In the genomic region with DNA sequence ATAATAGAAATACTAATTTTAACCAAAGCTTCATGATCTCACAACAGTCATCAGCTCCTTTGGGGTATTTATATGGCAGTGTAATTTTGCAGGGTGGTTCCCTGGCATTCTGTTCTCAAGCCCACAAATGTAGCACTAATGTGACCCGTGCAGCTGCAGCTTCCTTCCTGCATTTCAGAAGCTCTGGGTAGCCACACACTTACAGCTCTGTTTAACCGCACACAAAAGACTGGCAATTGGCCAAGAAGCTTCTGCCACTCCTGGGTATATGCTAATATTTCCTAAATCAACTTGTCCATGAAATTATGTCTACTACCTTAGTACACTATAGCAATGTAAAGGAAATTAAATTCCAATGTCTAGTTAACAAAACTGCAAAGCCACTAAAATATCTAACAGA, we compare ENCODE assay signal across 7 mouse cellular contexts. TPM values are rescaled to one million over a fixed set of nuclear protein-coding genes. Genes with fewer than 3 reads are reported as not detected.
DNase-seq lines count a peak whose midpoint lies in the region; ATAC-seq and TF ChIP-seq lines count a peak whose summit lies in the region.

No protein-coding gene starts in this region.

- H3K27me3 ChIP-seq in midbrain, embryonic 13.5 days, result no peaks in the 10 kb centered on the region
- H3K27me3 ChIP-seq in midbrain, embryonic 10.5 days (ENCODE audit: low read depth, poor library complexity, severe bottlenecking), result no peaks in the 10 kb centered on the region
- no peaks in the 10 kb centered on the region for H3K27me3 ChIP-seq in embryonic facial prominence, embryonic 15.5 days
- H3K27me3 ChIP-seq in hindbrain, embryonic 16.5 days (replicated peaks; ENCODE audit: control insufficient read depth, insufficient read depth, low read length), result no peaks in the 10 kb centered on the region

- H3K9me3 ChIP-seq in midbrain, embryonic 13.5 days, result no peaks in the 10 kb centered on the region
- no peaks in the 10 kb centered on the region for H3K9me3 ChIP-seq in midbrain, embryonic 10.5 days (replicated peaks)
- no peaks in the 10 kb centered on the region for H3K9me3 ChIP-seq in embryonic facial prominence, embryonic 15.5 days (replicated peaks)
- no peaks in the 10 kb centered on the region for H3K9me3 ChIP-seq in hindbrain, embryonic 16.5 days (ENCODE audit: control insufficient read depth, low read length)

- no peak for TF ChIP-seq CTCF in left cerebral cortex, adult 2 months (IDR thresholded peaks at IDR 0.05)

- DNase-seq in midbrain, embryonic 10.5 days (ENCODE audit: low spot score), result no peak
- DNase-seq in natural killer cell, adult 2 months (ENCODE audit: low spot score in 2 of 2), result peak; percentile 34 to 37
- DNase-seq in urinary bladder, postnatal 36 days (ENCODE audit: low spot score in 2 of 2), result no peak
- DNase-seq in left cerebral cortex, adult 2 months (ENCODE audit: extremely low spot score in 1 of 2, low spot score in 2 of 2), result no peak

- WGBS in midbrain, embryonic 13.5 days, result 23% methylated on average over 2 of the region's 2 CpGs
- WGBS in midbrain, embryonic 10.5 days, result 79% methylated on average over 2 of the region's 2 CpGs
- 10% methylated on average over 2 of the region's 2 CpGs for WGBS in embryonic facial prominence, embryonic 15.5 days
- WGBS in hindbrain, embryonic 16.5 days, result 8% methylated on average over 2 of the region's 2 CpGs

- peak overlapping the region; percentile 69 for H3K27ac ChIP-seq in midbrain, embryonic 13.5 days
- H3K27ac ChIP-seq in midbrain, embryonic 10.5 days (replicated peaks), result no peak overlapping the region
- H3K27ac ChIP-seq in embryonic facial prominence, embryonic 15.5 days (replicated peaks), result no peak overlapping the region
- 0 out of 2 replicates have a peak overlapping the region, but pooled peaks have one; percentile 51 for H3K27ac ChIP-seq in hindbrain, embryonic 16.5 days (ENCODE audit: low read depth, low read length)
- H3K27ac ChIP-seq in left cerebral cortex, adult 2 months, result no peak overlapping the region

- intact Hi-C loops in left cerebral cortex, adult 2 months (cut with DNase I), result no loop called here

- H3K4me3 ChIP-seq in midbrain, embryonic 13.5 days (replicated peaks), result no peak overlapping the region
- no peak overlapping the region for H3K4me3 ChIP-seq in midbrain, embryonic 10.5 days
- H3K4me3 ChIP-seq in embryonic facial prominence, embryonic 15.5 days (replicated peaks), result no peak overlapping the region
- H3K4me3 ChIP-seq in hindbrain, embryonic 16.5 days (ENCODE audit: low read length), result no peak overlapping the region
- no peak overlapping the region for H3K4me3 ChIP-seq in left cerebral cortex, adult 2 months

- no peak overlapping the region for H3K4me2 ChIP-seq in midbrain, embryonic 13.5 days (replicated peaks)
- no peak overlapping the region for H3K4me2 ChIP-seq in embryonic facial prominence, embryonic 15.5 days (replicated peaks)
- H3K4me2 ChIP-seq in hindbrain, embryonic 16.5 days (ENCODE audit: low read length), result no peak overlapping the region

- 0 out of 2 replicates have a peak, but pooled peaks cover under 1% of the 10 kb centered on the region for H3K36me3 ChIP-seq in midbrain, embryonic 13.5 days
- H3K36me3 ChIP-seq in midbrain, embryonic 10.5 days, result peaks cover 29% of the 10 kb centered on the region
- no peaks in the 10 kb centered on the region for H3K36me3 ChIP-seq in embryonic facial prominence, embryonic 15.5 days
- H3K36me3 ChIP-seq in hindbrain, embryonic 16.5 days (ENCODE audit: control insufficient read depth, insufficient read depth, low read length), result no peaks in the 10 kb centered on the region

- H3K4me1 ChIP-seq in midbrain, embryonic 13.5 days (replicated peaks), result peaks cover 3% of the 10 kb centered on the region
- H3K4me1 ChIP-seq in midbrain, embryonic 10.5 days, result no peaks in the 10 kb centered on the region
- H3K4me1 ChIP-seq in embryonic facial prominence, embryonic 15.5 days, result 0 out of 2 replicates have a peak, but pooled peaks cover 3% of the 10 kb centered on the region
- H3K4me1 ChIP-seq in hindbrain, embryonic 16.5 days (ENCODE audit: control insufficient read depth, insufficient read depth, low read depth, low read length), result peaks cover 3% of the 10 kb centered on the region

- H3K9ac ChIP-seq in midbrain, embryonic 13.5 days (replicated peaks), result no peak overlapping the region
- no peak overlapping the region for H3K9ac ChIP-seq in embryonic facial prominence, embryonic 15.5 days
- no peak overlapping the region for H3K9ac ChIP-seq in hindbrain, embryonic 16.5 days (ENCODE audit: low read depth, low read length)

- peak; percentile 69; the same call in 1 of the 2 replicates for ATAC-seq in midbrain, embryonic 13.5 days
- ATAC-seq in embryonic facial prominence, embryonic 15.5 days (ENCODE audit: insufficient number of reproducible peaks, low FRiP score, low TSS enrichment, low read depth), result 0 out of 2 replicates have a peak, but pooled peaks have one; percentile 43
- peak; percentile 48; the same call in 1 of the 2 replicates for ATAC-seq in hindbrain, embryonic 16.5 days

RNA-seq across cellular contexts. Expression of gene Usp3, which starts 32.6 kb away (rescaled TPM):
- polyA plus RNA-seq in midbrain, embryonic 13.5 days (2015; fragmentation: Nextera tagmentation; extraction: Ambion mirVana), result 109 and 118 TPM in 2 replicates
- polyA plus RNA-seq in midbrain, embryonic 10.5 days (2016; fragmentation: Nextera tagmentation; extraction: Ambion mirVana), result 88.1 and 103 TPM in 2 replicates
- 54.0 and 58.9 TPM in 2 replicates for polyA plus RNA-seq in embryonic facial prominence, embryonic 15.5 days (2015; fragmentation: Nextera tagmentation; extraction: Ambion mirVana)
- 50.6 and 50.9 TPM in 2 replicates for polyA plus RNA-seq in hindbrain, embryonic 16.5 days (2015; fragmentation: Nextera tagmentation; extraction: Ambion mirVana)
- total RNA-seq in left cerebral cortex, adult 2 months (2021), result 10 to 100 TPM; 32.5 to 40.0 TPM

RNA-seq across cellular contexts. Expression of gene Fbxl22, which starts 45.9 kb away (rescaled TPM):
- polyA plus RNA-seq in midbrain, embryonic 13.5 days (2015; fragmentation: Nextera tagmentation; extraction: Ambion mirVana), result 1.7 and 2.2 TPM in 2 replicates
- 1.5 TPM in 2 replicates for polyA plus RNA-seq in midbrain, embryonic 10.5 days (2016; fragmentation: Nextera tagmentation; extraction: Ambion mirVana)
- polyA plus RNA-seq in embryonic facial prominence, embryonic 15.5 days (2015; fragmentation: Nextera tagmentation; extraction: Ambion mirVana), result 5.6 and 8.6 TPM in 2 replicates
- 0.89 and 1.2 TPM in 2 replicates for polyA plus RNA-seq in hindbrain, embryonic 16.5 days (2015; fragmentation: Nextera tagmentation; extraction: Ambion mirVana)
- total RNA-seq in left cerebral cortex, adult 2 months (2021), result under 1 TPM; 0.28 to 0.38 TPM

Comparison
In these comparisons a context has a peak if more than half of its experiments do, and no peak if none do; other contexts are left out.
1. H3K27ac ChIP-seq: peak in midbrain, embryonic 13.5 days (single experiment) and hindbrain, embryonic 16.5 days (single experiment); none in midbrain, embryonic 10.5 days (single experiment), embryonic facial prominence, embryonic 15.5 days (single experiment) and left cerebral cortex, adult 2 months (single experiment).
2. DNase-seq: peak in natural killer cell, adult 2 months (2 of 2); none in midbrain, embryonic 10.5 days (single experiment), urinary bladder, postnatal 36 days (0 of 2) and left cerebral cortex, adult 2 months (0 of 2).
3. Peak in every context shown above with its lines, with median percentiles within 50 percentile points of each other: ATAC-seq.